Mouse (Mus musculus) ES-Bruce4 (cell line): ENCODE measurements around the gene Fdx1. TPM values are rescaled to one million over a fixed set of nuclear protein-coding genes. Genes with fewer than 3 reads are reported as not detected.

Source experiments
- H3K27ac ChIP-seq: 2 replicates; pipeline ENCODE4 v1.5.1; 2012; ENCODE audit warnings: low read length, inconsistent platforms; ENCODE audit not compliant: insufficient read depth
- H3K27me3 ChIP-seq: 2 replicates; pipeline ENCODE4 v1.6.1; 2012; ENCODE audit warnings: mild to moderate bottlenecking, low read length, inconsistent platforms; ENCODE audit not compliant: control insufficient read depth, poor library complexity, insufficient read depth, severe bottlenecking
- H3K36me3 ChIP-seq: 2 replicates; pipeline ENCODE4 v1.6.1; 2012; ENCODE audit warnings: inconsistent platforms, mild to moderate bottlenecking, low read length, moderate library complexity; ENCODE audit not compliant: control insufficient read depth, poor library complexity, insufficient read depth, severe bottlenecking
- H3K4me1 ChIP-seq: one replicate; pipeline ENCODE4 v1.8.1; 2011; ENCODE audit warnings: low read length; ENCODE audit not compliant: control insufficient read depth, insufficient read depth
- H3K4me3 ChIP-seq: 2 replicates; pipeline ENCODE4 v1.5.1; 2011; ENCODE audit warnings: low read depth, mild to moderate bottlenecking, low read length
- H3K9ac ChIP-seq: 2 replicates; pipeline ENCODE4 v1.6.1; 2012; ENCODE audit warnings: low read depth, mild to moderate bottlenecking, inconsistent platforms; ENCODE audit not compliant: poor library complexity, severe bottlenecking
- H3K9me3 ChIP-seq: replicated peaks from 2 replicates; pipeline ENCODE4 v1.6.1; 2012; ENCODE audit warnings: mild to moderate bottlenecking, low read length, inconsistent platforms; ENCODE audit not compliant: control insufficient read depth, poor library complexity, insufficient read depth, severe bottlenecking
- CTCF ChIP-seq: IDR thresholded peaks from one replicate; pipeline ENCODE4 v1.8.1; 2011; ENCODE audit warnings: low read depth, low read length
- EP300 ChIP-seq: IDR thresholded peaks from 2 replicates; pipeline ENCODE4 v1.6.1; 2011; ENCODE audit warnings: low read depth, low read length; ENCODE audit not compliant: insufficient read depth
- POLR2A ChIP-seq: IDR thresholded peaks from one replicate; pipeline ENCODE4 v1.8.1; 2011; ENCODE audit warnings: low read length; ENCODE audit not compliant: insufficient read depth
- polyA plus RNA-seq: library from polyadenylated mRNA; stranded (reverse); fragments of >200 nt; gene quantifications from 2 replicates; pipeline ENCODE4 v1.2.4, GENCODE M21; 2011; ENCODE audit warnings: low read depth; ENCODE audit not compliant: missing spikeins, insufficient read depth, insufficient read length

Fdx1 gene
- polyA plus RNA-seq, 1 experiment = 17.0 TPM

DNA sequence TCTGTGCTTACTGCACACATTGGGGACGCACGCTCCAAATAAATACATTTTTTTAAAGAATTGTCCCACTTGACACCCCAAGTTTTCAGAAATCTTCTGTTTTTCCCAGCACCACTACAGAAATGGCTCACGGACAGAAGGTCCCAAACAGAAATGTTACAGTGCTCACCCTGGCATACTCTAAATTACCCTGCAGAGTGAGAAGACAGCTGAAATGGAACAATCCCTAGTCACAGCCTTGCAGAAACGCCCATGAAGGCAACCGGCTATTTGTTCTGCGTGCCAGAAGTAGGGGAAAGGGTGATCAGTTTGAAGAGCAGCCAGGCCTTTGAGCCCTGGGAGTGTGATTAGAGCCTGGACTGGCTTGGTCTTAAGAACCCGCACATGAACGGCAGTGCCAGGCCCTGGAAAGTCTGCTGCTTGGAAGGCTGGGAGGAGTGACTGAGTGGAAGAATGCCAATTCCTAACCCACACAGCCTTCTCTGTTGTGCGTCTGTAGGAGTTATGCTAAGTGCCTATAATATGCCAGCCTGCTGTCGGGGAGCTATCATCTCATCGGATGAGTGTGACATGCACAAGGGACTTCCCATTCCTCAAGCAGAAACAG lies 22.2 kb upstream of the Fdx1 start:
- TF ChIP-seq EP300 = no peak
- no peak for TF ChIP-seq CTCF
- no peak for TF ChIP-seq POLR2A
- Histone ChIP-seq H3K9ac (no peak overlapping the region), H3K9me3 (no peaks in the 10 kb centered on the region), H3K27ac (no peak overlapping the region), H3K36me3 (no peaks in the 10 kb centered on the region), H3K4me1 (no peaks in the 10 kb centered on the region), H3K4me3 (no peak overlapping the region), H3K27me3 (no peaks in the 10 kb centered on the region)

DNA sequence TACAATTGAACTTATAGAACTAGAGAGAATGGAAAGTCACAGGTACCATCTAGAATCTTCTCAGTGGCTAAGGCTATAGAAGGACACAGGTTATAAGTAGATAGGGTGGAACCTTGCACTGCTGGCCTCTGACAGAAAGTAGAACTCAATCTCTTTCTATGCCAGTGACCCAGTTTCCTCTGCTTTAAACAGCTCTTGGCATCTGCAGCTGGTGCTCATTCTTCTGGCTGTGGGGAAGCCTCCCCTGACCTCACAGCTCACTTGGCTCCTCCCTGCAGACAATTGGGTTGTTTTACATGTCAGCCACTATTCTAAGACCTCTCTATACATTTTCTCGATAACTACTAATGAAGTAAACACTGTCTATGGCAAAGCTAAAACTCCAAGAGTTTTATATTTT lies 17.8 kb upstream of the Fdx1 start:
- H3K4me3 ChIP-seq = no peak overlapping the region
- H3K27me3 ChIP-seq = no peaks in the 10 kb centered on the region
- no peak overlapping the region for H3K9ac ChIP-seq
- TF ChIP-seq CTCF (no peak), POLR2A (no peak)
- H3K9me3 ChIP-seq = no peaks in the 10 kb centered on the region
- H3K4me1 ChIP-seq = no peaks in the 10 kb centered on the region
- H3K36me3 ChIP-seq = no peaks in the 10 kb centered on the region
- no peak overlapping the region for H3K27ac ChIP-seq

DNA sequence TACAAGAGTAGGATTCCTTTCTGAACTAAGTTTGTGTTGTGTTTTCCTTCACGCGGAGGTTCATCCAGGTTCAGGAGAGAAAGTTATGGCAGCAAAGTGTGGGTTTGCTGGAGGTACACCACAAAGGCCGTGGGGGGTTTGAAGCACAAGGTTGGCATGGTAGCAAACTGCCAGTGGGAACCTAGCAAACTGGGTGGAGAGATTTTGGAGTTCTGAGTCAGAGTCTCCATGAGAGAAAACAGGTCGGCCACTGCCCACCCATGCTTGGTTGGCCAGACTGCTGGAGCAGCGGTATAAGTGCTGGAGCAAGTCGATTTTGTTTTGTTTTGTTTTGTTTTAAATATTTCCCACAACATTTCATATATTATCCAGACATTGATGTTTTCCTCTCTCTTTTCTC lies 15.9 kb upstream of the Fdx1 start:
- Histone ChIP-seq H3K27me3 (no peaks in the 10 kb centered on the region), H3K9ac (no peak overlapping the region), H3K27ac (no peak overlapping the region), H3K36me3 (no peaks in the 10 kb centered on the region), H3K4me1 (no peaks in the 10 kb centered on the region), H3K4me3 (no peak overlapping the region), H3K9me3 (no peaks in the 10 kb centered on the region)
- TF ChIP-seq EP300 = no peak
- no peak for TF ChIP-seq POLR2A
- TF ChIP-seq CTCF = no peak

DNA sequence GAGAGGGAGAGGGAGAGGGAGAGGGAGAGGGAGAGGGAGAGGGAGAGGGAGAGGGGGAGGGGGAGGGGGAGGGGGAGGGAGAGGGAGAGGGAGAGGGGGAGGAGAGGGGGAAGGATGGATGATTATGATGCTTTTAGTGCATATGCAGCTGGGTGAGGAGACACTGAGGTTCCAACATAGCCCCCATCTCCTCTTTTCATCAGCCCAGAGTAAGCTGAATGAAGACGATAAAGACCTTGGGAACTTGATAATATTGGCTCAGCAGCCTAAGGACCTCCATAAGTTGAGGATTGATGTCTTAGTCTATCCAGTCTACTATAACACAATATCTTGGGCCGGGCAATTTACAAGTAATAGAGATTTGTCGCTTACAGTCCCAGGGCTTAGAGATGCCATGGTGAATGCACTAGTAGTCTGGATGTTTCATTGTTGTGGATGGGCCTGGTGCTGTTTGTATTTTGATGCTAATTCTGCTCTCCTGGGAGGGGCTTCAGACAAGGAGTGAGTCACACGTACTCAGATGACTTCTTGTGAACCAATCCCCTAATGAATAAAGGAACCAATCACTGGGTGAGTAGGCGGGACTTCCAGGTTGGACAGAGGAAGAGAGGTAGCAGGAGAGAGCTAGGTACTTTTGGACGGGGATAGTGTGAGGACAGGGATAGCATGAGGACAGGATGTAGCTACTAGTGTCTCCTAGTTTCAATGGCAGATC lies 15.3 kb upstream of the Fdx1 start:
- Histone ChIP-seq H3K4me3 (no peak overlapping the region), H3K27me3 (no peaks in the 10 kb centered on the region), H3K27ac (peak overlapping the region; percentile 77), H3K4me1 (no peaks in the 10 kb centered on the region), H3K9me3 (no peaks in the 10 kb centered on the region), H3K36me3 (no peaks in the 10 kb centered on the region), H3K9ac (no peak overlapping the region)
- TF ChIP-seq CTCF (no peak), POLR2A (no peak), EP300 (no peak)

DNA sequence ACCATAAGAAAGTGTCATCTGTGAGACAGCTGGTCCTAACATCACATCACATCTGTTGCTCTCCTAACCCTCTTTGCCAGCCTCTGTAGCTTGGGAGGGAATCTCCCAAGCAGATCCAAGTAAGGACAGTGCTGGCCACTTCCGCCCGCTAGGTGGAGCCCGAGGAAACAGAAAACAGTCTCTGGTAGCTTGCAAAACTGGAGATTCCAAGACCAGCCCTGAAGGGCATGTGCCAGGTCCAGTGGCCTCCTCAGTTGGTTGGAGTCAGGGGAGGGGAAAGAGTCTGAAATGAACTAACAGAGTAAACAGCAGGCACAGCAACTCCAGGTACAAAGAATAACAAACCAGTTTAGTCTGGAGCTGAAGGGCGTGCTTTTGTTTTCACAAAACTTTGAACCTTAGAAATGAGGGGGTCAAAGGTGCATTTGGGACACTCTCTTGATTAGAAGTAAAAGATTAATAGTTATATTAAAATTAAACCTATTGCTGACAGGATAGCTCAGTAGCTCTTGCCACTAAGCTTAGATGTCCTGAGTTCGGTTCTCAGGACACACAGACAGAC lies 14.2 kb upstream of the Fdx1 start:
- H3K9me3 ChIP-seq = no peaks in the 10 kb centered on the region
- no peaks in the 10 kb centered on the region for H3K36me3 ChIP-seq
- H3K9ac ChIP-seq = no peak overlapping the region
- TF ChIP-seq POLR2A (no peak), CTCF (peak; percentile 70)
- H3K4me3 ChIP-seq = no peak overlapping the region
- no peaks in the 10 kb centered on the region for H3K27me3 ChIP-seq
- no peak overlapping the region for H3K27ac ChIP-seq
- H3K4me1 ChIP-seq = no peaks in the 10 kb centered on the region

DNA sequence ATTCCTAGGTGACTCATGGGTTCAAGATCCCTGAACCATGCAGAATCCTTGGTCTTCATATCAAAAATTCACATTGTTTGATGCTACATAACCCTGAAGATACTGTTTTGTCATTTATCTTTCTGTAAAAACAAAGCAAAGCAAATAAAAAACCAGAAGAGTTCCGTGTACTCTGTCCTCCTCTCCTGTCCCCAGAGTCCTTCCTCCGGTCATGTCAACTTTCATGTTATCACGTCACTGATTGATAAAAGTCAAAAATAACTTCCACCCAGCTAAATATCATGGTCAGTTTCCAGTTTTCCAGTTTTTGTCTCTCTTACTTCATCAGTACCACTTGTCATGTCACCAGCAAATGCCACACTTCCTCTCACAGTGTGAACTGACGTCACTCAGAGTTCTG lies 11.5 kb upstream of the Fdx1 start:
- no peaks in the 10 kb centered on the region for H3K4me1 ChIP-seq
- no peak overlapping the region for H3K9ac ChIP-seq
- no peaks in the 10 kb centered on the region for H3K27me3 ChIP-seq
- H3K36me3 ChIP-seq = no peaks in the 10 kb centered on the region
- TF ChIP-seq EP300 = no peak
- TF ChIP-seq CTCF = no peak
- TF ChIP-seq POLR2A = no peak
- H3K27ac ChIP-seq = no peak overlapping the region
- no peaks in the 10 kb centered on the region for H3K9me3 ChIP-seq
- no peak overlapping the region for H3K4me3 ChIP-seq
